Mouse (Mus musculus): ENCODE data around the gene Adk. TPM values are rescaled to one million over a fixed set of nuclear protein-coding genes. Genes with fewer than 3 reads are reported as not detected.

Adk gene
- polyA plus RNA-seq, 1 experiment from 2014 or later, result 71.9 TPM

DNA sequence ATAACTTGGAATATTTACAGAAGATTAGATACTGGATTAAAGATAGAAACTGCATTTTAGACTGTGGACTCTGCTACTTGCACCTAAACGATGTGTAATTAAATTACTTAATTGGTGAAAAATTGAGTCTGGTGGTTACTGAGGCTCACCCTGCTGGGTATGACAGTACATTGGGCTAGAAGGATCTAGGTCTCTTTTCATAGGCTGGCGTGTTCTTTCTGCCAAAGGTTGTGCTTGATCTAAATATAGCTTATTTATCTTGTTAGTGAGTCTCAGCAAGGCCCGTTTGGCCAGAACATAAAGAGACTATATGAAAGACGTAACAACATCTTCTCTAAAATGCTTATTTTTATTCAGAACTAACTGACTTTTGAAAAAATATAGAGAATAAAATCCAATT, 65.7 kb downstream of the Adk start:
- Histone ChIP-seq H3K9ac (replicated peaks; ENCODE audit: low read depth, low read length) (no peak overlapping the region), H3K4me1 (replicated peaks; ENCODE audit: control insufficient read depth, insufficient read depth, low read length) (no peaks in the 10 kb centered on the region), H3K27ac (ENCODE audit: low read length) (no peak overlapping the region), H3K36me3 (ENCODE audit: control insufficient read depth, insufficient read depth) (no peaks in the 10 kb centered on the region), H3K27me3 (replicated peaks; ENCODE audit: control insufficient read depth, insufficient read depth, low read length) (no peaks in the 10 kb centered on the region), H3K9me3 (ENCODE audit: control insufficient read depth, low read length) (no peaks in the 10 kb centered on the region), H3K4me2 (ENCODE audit: low read length) (no peak overlapping the region), H3K4me3 (replicated peaks; ENCODE audit: low read length) (no peak overlapping the region)
- 45% methylated on average over 4 of the region's 4 CpGs for WGBS
- no peak for ATAC-seq

DNA sequence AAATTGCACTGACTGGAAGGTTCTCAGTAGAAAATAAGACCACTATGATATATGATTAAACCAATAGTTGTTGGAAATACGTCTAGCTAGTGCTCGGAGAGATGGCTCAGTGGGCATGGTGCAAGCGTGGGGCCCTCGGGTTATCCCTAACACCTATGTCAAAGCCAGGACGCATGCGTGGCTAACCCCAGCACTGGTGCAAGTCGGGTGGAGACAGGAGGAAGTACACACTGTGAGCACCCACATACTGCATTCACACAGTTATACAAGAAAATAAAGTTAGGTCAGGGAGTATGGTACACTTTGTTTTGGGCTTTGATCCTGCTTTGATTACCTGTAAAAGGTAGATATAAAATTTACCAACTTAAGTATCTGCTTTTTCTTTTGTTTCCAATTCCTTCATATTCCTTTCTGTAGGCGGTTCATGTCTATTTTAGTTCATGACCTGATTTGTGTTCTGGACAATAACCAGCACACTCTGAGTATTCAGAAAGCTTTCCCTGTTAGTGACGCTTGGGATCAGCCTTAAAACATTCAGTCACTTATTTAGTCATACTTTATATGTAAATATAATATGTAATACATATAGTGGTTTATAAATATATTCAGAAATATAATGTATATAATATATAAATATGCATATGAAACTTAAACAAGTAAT, 67.4 kb downstream of the Adk start:
- no peaks in the 10 kb centered on the region for H3K27me3 ChIP-seq (replicated peaks; ENCODE audit: control insufficient read depth, insufficient read depth, low read length)
- H3K9me3 ChIP-seq (ENCODE audit: control insufficient read depth, low read length), result no peaks in the 10 kb centered on the region
- no peak for ATAC-seq
- WGBS, result 85% methylated on average over 9 of the region's 9 CpGs
- no peaks in the 10 kb centered on the region for H3K4me1 ChIP-seq (replicated peaks; ENCODE audit: control insufficient read depth, insufficient read depth, low read length)
- H3K9ac ChIP-seq (replicated peaks; ENCODE audit: low read depth, low read length), result no peak overlapping the region
- no peak overlapping the region for H3K4me2 ChIP-seq (ENCODE audit: low read length)
- H3K27ac ChIP-seq (ENCODE audit: low read length), result no peak overlapping the region
- H3K36me3 ChIP-seq (ENCODE audit: control insufficient read depth, insufficient read depth), result no peaks in the 10 kb centered on the region
- no peak overlapping the region for H3K4me3 ChIP-seq (replicated peaks; ENCODE audit: low read length)

DNA sequence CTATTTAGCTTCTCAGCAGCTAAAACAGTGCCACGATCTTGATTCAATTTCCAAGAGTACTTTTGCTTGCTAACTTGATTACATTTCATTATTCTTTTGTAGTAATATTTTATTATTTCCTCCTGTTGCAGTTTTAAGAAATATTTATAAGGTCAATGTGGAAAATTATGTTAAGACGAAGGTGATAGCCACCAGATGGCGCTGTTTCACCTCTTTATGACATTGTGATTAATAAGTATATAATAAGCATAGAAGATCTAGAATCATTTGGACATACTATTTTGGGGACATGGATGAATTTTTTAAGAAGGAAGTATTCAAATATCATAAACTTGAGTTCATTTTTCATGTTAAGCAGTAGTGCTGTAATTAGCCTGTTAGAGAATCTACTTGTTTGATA, 68.1 kb downstream of the Adk start:
- no peak for ATAC-seq
- H3K9me3 ChIP-seq (ENCODE audit: control insufficient read depth, low read length), result no peaks in the 10 kb centered on the region
- 37% methylated on average over 3 of the region's 3 CpGs for WGBS
- H3K4me2 ChIP-seq (ENCODE audit: low read length), result no peak overlapping the region
- no peaks in the 10 kb centered on the region for H3K36me3 ChIP-seq (ENCODE audit: control insufficient read depth, insufficient read depth)
- H3K27ac ChIP-seq (ENCODE audit: low read length), result no peak overlapping the region
- no peak overlapping the region for H3K4me3 ChIP-seq (replicated peaks; ENCODE audit: low read length)
- no peaks in the 10 kb centered on the region for H3K27me3 ChIP-seq (replicated peaks; ENCODE audit: control insufficient read depth, insufficient read depth, low read length)
- no peak overlapping the region for H3K9ac ChIP-seq (replicated peaks; ENCODE audit: low read depth, low read length)
- H3K4me1 ChIP-seq (replicated peaks; ENCODE audit: control insufficient read depth, insufficient read depth, low read length), result no peaks in the 10 kb centered on the region

DNA sequence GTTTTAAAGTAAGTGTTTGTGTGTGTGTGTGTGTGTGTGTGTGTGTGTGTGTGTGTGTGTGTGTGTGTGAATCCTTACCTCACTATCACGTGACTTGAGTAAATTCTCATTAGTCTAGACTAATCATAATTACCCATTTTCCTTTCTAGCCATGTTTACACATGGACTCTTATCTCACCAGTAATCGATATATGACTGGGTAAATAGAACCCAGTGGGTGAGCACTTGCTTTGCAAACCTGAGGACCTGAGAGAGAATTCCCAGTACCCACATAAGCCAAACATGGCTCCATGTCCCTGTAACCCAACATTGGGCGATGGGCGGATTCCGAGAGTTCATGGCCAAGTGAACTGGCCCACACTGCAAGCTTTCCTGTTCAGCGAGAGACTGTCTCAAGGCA, 74.8 kb downstream of the Adk start:
- WGBS, result 95% methylated on average over 6 of the region's 6 CpGs
- no peak overlapping the region for H3K27ac ChIP-seq (ENCODE audit: low read length)
- H3K9ac ChIP-seq (replicated peaks; ENCODE audit: low read depth, low read length), result no peak overlapping the region
- H3K4me2 ChIP-seq (ENCODE audit: low read length), result no peak overlapping the region
- no peak for ATAC-seq
- no peaks in the 10 kb centered on the region for H3K4me1 ChIP-seq (replicated peaks; ENCODE audit: control insufficient read depth, insufficient read depth, low read length)
- H3K4me3 ChIP-seq (replicated peaks; ENCODE audit: low read length), result no peak overlapping the region
- no peaks in the 10 kb centered on the region for H3K27me3 ChIP-seq (replicated peaks; ENCODE audit: control insufficient read depth, insufficient read depth, low read length)
- no peaks in the 10 kb centered on the region for H3K36me3 ChIP-seq (ENCODE audit: control insufficient read depth, insufficient read depth)
- no peaks in the 10 kb centered on the region for H3K9me3 ChIP-seq (ENCODE audit: control insufficient read depth, low read length)

DNA sequence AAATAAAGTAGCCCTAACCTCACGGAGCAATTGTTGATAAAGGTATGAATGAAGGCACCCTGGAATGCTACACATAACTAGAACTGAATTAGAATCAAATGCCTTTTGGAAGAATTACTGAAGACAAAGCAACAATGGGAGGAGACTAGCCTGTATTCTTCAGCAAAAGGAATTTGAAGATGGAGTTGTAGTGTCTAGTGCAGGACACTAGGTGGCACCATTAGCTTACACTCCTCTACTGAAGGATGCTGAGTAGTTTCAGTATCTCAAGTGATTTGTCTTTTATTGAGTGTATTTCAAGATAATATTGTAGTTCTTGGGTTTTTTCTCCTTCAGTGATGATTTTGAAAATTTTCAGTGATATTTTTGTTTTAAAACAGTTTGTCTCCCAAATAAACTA, 84.5 kb downstream of the Adk start:
- no peaks in the 10 kb centered on the region for H3K27me3 ChIP-seq (replicated peaks; ENCODE audit: control insufficient read depth, insufficient read depth, low read length)
- H3K36me3 ChIP-seq (ENCODE audit: control insufficient read depth, insufficient read depth), result no peaks in the 10 kb centered on the region
- peak; percentile 90 for ATAC-seq
- WGBS, result 29% methylated on average over 1 of the region's 1 CpGs
- no peak overlapping the region for H3K27ac ChIP-seq (ENCODE audit: low read length)
- no peak overlapping the region for H3K4me3 ChIP-seq (replicated peaks; ENCODE audit: low read length)
- no peak overlapping the region for H3K9ac ChIP-seq (replicated peaks; ENCODE audit: low read depth, low read length)
- no peaks in the 10 kb centered on the region for H3K4me1 ChIP-seq (replicated peaks; ENCODE audit: control insufficient read depth, insufficient read depth, low read length)
- H3K4me2 ChIP-seq (ENCODE audit: low read length), result no peak overlapping the region
- H3K9me3 ChIP-seq (ENCODE audit: control insufficient read depth, low read length), result no peaks in the 10 kb centered on the region

DNA sequence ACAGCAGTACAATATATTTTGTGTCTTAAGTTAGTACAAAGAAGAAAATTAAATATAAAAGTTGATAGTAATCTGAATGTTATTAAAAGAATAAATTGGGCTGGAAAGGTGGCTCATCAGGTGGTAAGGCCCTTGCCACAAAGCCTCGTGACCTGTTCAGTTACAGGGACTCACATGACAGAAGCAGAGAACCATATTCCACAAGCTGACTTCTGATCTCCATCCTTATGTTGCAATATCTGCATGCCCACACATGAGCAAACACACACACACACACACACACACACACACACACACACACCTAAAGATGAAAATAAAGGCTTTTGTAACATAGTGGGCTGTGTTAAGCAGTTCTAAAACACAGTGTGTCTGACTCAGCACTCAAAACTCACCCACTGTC, 90.2 kb downstream of the Adk start:
- Histone ChIP-seq H3K9me3 (ENCODE audit: control insufficient read depth, low read length) (no peaks in the 10 kb centered on the region), H3K4me2 (ENCODE audit: low read length) (no peak overlapping the region), H3K9ac (replicated peaks; ENCODE audit: low read depth, low read length) (no peak overlapping the region), H3K4me3 (replicated peaks; ENCODE audit: low read length) (no peak overlapping the region), H3K36me3 (ENCODE audit: control insufficient read depth, insufficient read depth) (no peaks in the 10 kb centered on the region), H3K27ac (ENCODE audit: low read length) (no peak overlapping the region), H3K4me1 (replicated peaks; ENCODE audit: control insufficient read depth, insufficient read depth, low read length) (0 out of 2 replicates have a peak, but pooled peaks cover 3% of the 10 kb centered on the region), H3K27me3 (replicated peaks; ENCODE audit: control insufficient read depth, insufficient read depth, low read length) (no peaks in the 10 kb centered on the region)
- WGBS, result 78% methylated on average over 1 of the region's 1 CpGs
- ATAC-seq, result no peak

DNA sequence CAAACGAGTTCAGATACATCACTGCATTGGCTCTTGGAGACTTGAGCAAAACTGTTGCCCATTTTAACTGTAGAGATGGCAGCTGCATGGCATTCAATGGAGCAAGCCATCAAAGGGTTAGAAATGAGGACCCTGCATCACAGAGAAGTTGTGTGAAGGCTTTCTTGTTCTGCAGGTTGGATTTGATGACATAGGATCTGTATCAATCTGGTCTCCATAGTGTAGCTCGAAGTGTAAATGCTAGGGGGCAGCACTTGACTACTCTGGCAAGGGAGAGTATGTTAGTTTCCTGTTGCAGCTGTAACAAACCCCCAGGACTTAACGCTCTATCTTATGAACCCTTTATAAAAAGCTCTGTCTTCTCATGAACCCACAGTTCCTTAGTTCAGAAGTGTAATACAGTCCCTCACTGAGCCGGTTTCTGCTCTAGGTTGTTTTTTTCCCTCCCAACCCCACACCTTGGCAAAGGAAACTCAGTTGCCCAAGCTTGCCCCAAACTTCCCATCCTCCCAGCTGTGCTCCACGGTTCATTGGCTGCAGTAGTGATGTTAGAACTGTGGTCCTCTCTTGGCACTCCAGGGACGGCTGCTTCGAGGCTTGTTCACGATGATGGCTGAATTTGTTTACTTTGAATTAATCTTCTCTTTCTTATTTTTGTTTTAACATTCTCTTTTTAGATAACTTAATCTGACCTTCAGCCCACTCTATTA, 91.2 kb downstream of the Adk start:
- peak; percentile 72 for ATAC-seq
- H3K9me3 ChIP-seq (ENCODE audit: control insufficient read depth, low read length), result no peaks in the 10 kb centered on the region
- H3K4me1 ChIP-seq (replicated peaks; ENCODE audit: control insufficient read depth, insufficient read depth, low read length), result 0 out of 2 replicates have a peak, but pooled peaks cover 3% of the 10 kb centered on the region
- no peaks in the 10 kb centered on the region for H3K36me3 ChIP-seq (ENCODE audit: control insufficient read depth, insufficient read depth)
- H3K4me3 ChIP-seq (replicated peaks; ENCODE audit: low read length), result no peak overlapping the region
- no peak overlapping the region for H3K27ac ChIP-seq (ENCODE audit: low read length)
- H3K27me3 ChIP-seq (replicated peaks; ENCODE audit: control insufficient read depth, insufficient read depth, low read length), result no peaks in the 10 kb centered on the region
- H3K4me2 ChIP-seq (ENCODE audit: low read length), result no peak overlapping the region
- 33% methylated on average over 8 of the region's 8 CpGs for WGBS
- H3K9ac ChIP-seq (replicated peaks; ENCODE audit: low read depth, low read length), result no peak overlapping the region

DNA sequence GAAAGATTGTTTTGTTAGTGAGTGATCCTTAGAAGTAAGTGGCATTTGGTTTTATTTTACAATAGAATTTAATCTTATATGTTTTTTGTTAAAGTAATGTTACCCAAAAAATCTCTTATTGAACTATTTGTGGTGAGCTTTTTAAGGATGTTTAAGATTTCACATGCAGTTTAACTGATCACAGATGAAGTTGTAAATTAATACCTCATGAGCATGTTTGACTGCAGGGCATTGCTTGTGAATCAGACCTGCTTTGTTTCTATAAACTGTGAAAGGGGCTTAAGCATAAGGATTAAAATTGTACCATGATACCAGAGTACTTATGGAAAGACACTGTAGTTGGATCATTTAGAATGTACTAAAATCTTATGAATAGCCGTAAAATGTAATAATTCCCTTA, 94.8 kb downstream of the Adk start:
- Histone ChIP-seq H3K4me3 (replicated peaks; ENCODE audit: low read length) (no peak overlapping the region), H3K4me2 (ENCODE audit: low read length) (no peak overlapping the region), H3K27me3 (replicated peaks; ENCODE audit: control insufficient read depth, insufficient read depth, low read length) (no peaks in the 10 kb centered on the region), H3K9ac (replicated peaks; ENCODE audit: low read depth, low read length) (no peak overlapping the region), H3K9me3 (ENCODE audit: control insufficient read depth, low read length) (no peaks in the 10 kb centered on the region), H3K36me3 (ENCODE audit: control insufficient read depth, insufficient read depth) (no peaks in the 10 kb centered on the region), H3K4me1 (replicated peaks; ENCODE audit: control insufficient read depth, insufficient read depth, low read length) (0 out of 2 replicates have a peak, but pooled peaks cover 3% of the 10 kb centered on the region), H3K27ac (ENCODE audit: low read length) (no peak overlapping the region)
- ATAC-seq, result no peak
- 84% methylated on average over 1 of the region's 1 CpGs for WGBS

DNA sequence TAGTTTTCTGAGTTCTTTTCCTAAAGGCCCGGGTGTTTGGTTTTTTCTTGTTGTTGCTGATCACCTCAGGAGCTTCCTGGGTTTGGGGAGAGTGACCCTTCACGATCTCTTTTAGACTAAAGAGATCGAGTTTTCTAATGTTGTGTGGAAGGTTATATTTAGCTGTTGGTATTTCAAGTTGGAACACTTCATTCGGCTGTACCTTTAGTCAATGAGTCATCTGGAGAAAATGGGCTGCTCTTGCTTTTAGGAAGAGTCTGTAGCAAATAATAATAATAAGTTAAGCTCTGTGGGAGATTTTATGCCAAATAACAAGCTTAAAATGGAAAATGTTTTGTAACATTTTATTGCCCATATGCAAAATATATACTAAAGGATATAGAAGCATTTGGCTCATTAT, 97.9 kb downstream of the Adk start:
- no peak for ATAC-seq
- H3K36me3 ChIP-seq (ENCODE audit: control insufficient read depth, insufficient read depth), result no peaks in the 10 kb centered on the region
- H3K4me2 ChIP-seq (ENCODE audit: low read length), result no peak overlapping the region
- H3K4me3 ChIP-seq (replicated peaks; ENCODE audit: low read length), result no peak overlapping the region
- H3K9me3 ChIP-seq (ENCODE audit: control insufficient read depth, low read length), result no peaks in the 10 kb centered on the region
- no peak overlapping the region for H3K27ac ChIP-seq (ENCODE audit: low read length)
- H3K9ac ChIP-seq (replicated peaks; ENCODE audit: low read depth, low read length), result no peak overlapping the region
- 84% methylated on average over 4 of the region's 4 CpGs for WGBS
- H3K27me3 ChIP-seq (replicated peaks; ENCODE audit: control insufficient read depth, insufficient read depth, low read length), result no peaks in the 10 kb centered on the region
- H3K4me1 ChIP-seq (replicated peaks; ENCODE audit: control insufficient read depth, insufficient read depth, low read length), result 0 out of 2 replicates have a peak, but pooled peaks cover 3% of the 10 kb centered on the region
